Mouse (Mus musculus) hindbrain, embryonic 11.5 days (tissue): ENCODE measurements at regions not wholly inside any gene's neighbourhood (a gene's known extent, or its start where the extent isn't known, plus 50 kb on each side); places are given as distances from the start of the nearest gene placed in this dataset.

ENCODE experiments used
- ATAC-seq: fragments of 200-750 bp; cut with Nextera tagmentation; 2 replicates; pipeline ENCODE4 v1.8.0; 2017; ENCODE audit warnings: mild to moderate bottlenecking, moderate TSS enrichment, moderate library complexity; ENCODE audit not compliant: low FRiP score
- DNase-seq: peaks from one replicate; pipeline ENCODE4 v3.0.0-alpha.2; 2015; ENCODE audit warnings: low spot score
- H3K27ac ChIP-seq: fragments of 300-500 bp; sonication (generic); 2 replicates; pipeline ENCODE4 v1.5.1; 2014; ENCODE audit warnings: mild to moderate bottlenecking, low read depth, low read length
- H3K27me3 ChIP-seq: fragments of 300-500 bp; sonication (generic); 2 replicates; pipeline ENCODE4 v1.6.1; 2014; ENCODE audit warnings: mild to moderate bottlenecking, low read length, moderate library complexity, mixed read lengths; ENCODE audit not compliant: control insufficient read depth, insufficient read depth
- H3K36me3 ChIP-seq: fragments of 300-500 bp; sonication (generic); 2 replicates; pipeline ENCODE4 v1.6.1; 2014; ENCODE audit warnings: mild to moderate bottlenecking, low read length, moderate library complexity, mixed read lengths; ENCODE audit not compliant: control insufficient read depth, insufficient read depth
- H3K4me1 ChIP-seq: fragments of 300-500 bp; sonication (generic); replicated peaks from 2 replicates; pipeline ENCODE4 v1.6.1; 2014; ENCODE audit warnings: low read length, mixed read lengths; ENCODE audit not compliant: control insufficient read depth, insufficient read depth
- H3K4me2 ChIP-seq: fragments of 300-500 bp; sonication (generic); replicated peaks from 2 replicates; pipeline ENCODE4 v1.6.1; 2014; ENCODE audit warnings: mild to moderate bottlenecking, low read depth, low read length
- H3K4me3 ChIP-seq: fragments of 300-500 bp; sonication (generic); 2 replicates; pipeline ENCODE4 v1.5.1; 2014; ENCODE audit warnings: low read depth, low read length
- H3K9ac ChIP-seq: fragments of 300-500 bp; sonication (generic); 2 replicates; pipeline ENCODE4 v1.6.1; 2014; ENCODE audit warnings: low read depth, low read length
- H3K9me3 ChIP-seq: fragments of 300-500 bp; sonication (generic); 2 replicates; pipeline ENCODE4 v1.6.1; 2016; ENCODE audit warnings: low read length; ENCODE audit not compliant: control insufficient read depth
- WGBS: fragments of 180-500 bp; shearing (Covaris S2); extraction: QIAGEN DNeasy Blood & Tissue Kit; methylation state at CpG from one replicate; pipeline ENCODE4 v1.1.7; 2014; 5-methylcytosine and 5-hydroxymethylcytosine counted together

- no peak overlapping the region for H3K4me3 ChIP-seq
- no peaks in the 10 kb centered on the region for H3K27me3 ChIP-seq
- ATAC-seq (no peak), DNase-seq (no peak)
- H3K4me1 ChIP-seq, result 0 out of 2 replicates have a peak, but pooled peaks cover 2% of the 10 kb centered on the region
- H3K4me2 ChIP-seq, result no peak overlapping the region
- WGBS, result 98% methylated on average over 3 of the region's 3 CpGs
- H3K9ac ChIP-seq, result no peak overlapping the region
- H3K36me3 ChIP-seq, result no peaks in the 10 kb centered on the region
- H3K27ac ChIP-seq, result no peak overlapping the region
- H3K9me3 ChIP-seq, result no peaks in the 10 kb centered on the region
Observed at GRCm38 (mm10) chr3:19897140-19897539, 59.7 kb upstream of the Cp start.

GRCm38 (mm10) chr3:19902226-19902625 is 54.6 kb upstream of the Cp start:
- no peaks in the 10 kb centered on the region for H3K36me3 ChIP-seq
- no peak overlapping the region for H3K9ac ChIP-seq
- ATAC-seq, result no peak
- WGBS, result 92% methylated on average over 3 of the region's 3 CpGs
- no peaks in the 10 kb centered on the region for H3K4me1 ChIP-seq
- DNase-seq, result no peak
- no peak overlapping the region for H3K4me3 ChIP-seq
- no peaks in the 10 kb centered on the region for H3K9me3 ChIP-seq
- H3K27me3 ChIP-seq, result no peaks in the 10 kb centered on the region
- H3K4me2 ChIP-seq, result no peak overlapping the region
- H3K27ac ChIP-seq, result no peak overlapping the region

GRCm38 (mm10) chr3:19904446-19905275 is 52.2 kb upstream of the Cp start:
- Histone ChIP-seq H3K36me3 (no peaks in the 10 kb centered on the region), H3K4me1 (no peaks in the 10 kb centered on the region), H3K4me2 (no peak overlapping the region), H3K9me3 (no peaks in the 10 kb centered on the region), H3K27me3 (no peaks in the 10 kb centered on the region), H3K4me3 (no peak overlapping the region), H3K27ac (no peak overlapping the region), H3K9ac (no peak overlapping the region)
- peak; percentile 75 for DNase-seq
- ATAC-seq, result peak; percentile 89
- 30% methylated on average over 5 of the region's 5 CpGs for WGBS
